Mouse (Mus musculus) c-Kit-positive CD71-positive TER-119-negative erythroid progenitor cells, embryonic 14.5 days (primary cell): ENCODE measurements around the gene Plk5.
A peak's percentile ranks its signal among the peaks of the same experiment; 100 is the strongest.

Experiments used
- DNase-seq: peaks from one replicate; pipeline ENCODE4 v3.0.0-alpha.2; 2013; ENCODE audit warnings: low read depth

Gene Plk5

DNA sequence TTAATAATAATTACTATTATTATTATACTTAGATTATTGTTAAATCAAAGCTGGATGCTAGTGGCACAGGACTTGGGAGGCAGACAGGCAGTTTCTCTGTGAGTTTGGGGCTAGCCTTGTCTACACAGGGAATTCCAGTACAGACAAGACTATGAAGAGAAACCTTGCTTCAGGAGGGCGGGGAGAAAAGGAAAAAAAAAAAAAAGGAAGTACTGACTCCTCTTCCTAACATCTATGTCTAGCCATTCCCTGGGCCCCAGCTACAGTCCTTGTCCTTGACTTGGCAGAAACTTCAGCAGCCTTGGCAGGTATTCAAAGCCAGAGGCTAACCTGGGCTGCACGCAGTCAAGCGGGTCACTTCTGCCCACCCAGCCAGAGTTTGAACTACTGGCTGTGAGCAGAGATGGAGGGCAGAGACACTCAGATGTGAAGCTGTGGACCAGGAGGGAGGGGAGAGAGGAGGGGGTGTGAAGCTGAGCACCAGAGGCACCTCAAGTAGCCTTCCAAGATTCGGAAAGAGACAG, 33.0 kb downstream of the Plk5 start:
- no peak for DNase-seq

DNA sequence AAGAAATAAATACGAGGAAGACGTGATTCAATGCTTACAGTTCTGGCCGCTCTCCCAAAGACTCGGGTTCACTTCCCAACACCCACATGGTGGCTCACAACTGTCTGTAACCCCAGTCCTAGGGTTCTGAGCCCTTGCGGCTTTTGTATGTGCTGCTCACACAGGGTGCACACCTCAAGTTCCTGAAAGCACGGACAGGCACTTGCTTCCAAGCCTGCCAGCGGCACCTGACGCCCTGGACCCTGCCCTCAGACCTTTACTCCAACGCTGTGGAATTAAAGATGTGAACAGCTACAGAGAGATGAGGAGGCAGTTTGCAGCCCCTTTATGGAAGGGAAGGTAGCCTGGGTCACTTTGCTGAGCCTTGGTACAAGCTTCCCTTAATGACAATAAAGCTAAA, 34.4 kb downstream of the Plk5 start:
- no peak for DNase-seq

DNA sequence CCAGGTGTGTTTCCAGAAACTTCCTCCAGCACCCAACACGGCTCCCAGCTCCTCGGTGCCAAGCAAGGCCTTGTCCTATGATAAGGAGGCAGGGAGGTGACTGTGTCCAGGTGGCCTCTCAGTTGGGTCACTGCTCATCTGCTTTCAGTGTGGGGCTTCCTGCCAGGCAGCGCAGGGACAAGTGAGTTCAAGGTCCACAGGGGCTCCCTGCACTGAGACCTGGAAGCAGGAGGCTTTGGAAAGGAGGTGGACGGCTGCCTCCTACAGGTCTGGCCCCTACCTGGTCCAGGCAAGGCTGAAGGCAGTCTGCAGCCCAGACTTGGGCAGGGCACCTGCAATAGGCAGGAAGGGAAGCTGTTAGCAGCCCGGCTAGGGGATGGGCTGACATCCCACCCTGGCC, 36.4 kb downstream of the Plk5 start:
- no peak for DNase-seq

DNA sequence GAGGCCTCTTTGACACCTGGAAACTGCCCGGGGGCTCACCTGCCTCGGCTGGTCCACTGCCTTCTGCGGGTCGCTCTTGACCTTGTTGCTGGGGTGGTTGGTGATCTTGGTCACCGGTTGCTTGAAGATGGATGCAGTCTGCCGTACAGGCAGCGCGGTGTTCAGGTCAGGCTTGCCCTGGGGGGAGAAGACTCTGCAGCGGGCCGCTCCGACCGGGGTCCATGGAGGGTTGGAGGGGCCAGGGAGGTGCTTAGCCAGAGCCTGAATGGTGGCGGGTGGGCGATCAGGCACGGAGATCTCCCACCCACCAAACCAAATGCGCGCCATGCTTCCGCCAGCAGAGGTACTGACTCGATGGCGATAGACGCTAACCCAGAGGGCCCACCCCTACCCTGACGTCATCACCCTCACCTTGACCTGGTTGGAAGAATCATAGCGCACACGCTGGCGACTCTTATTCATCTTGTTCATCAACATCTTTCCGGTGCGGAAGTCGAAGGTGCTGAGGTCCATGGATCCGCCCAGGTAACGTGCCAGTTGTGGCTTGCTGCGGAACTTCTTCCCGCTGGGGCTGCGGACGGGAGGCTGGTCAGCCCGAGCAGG, 38.9 kb downstream of the Plk5 start:
- no peak for DNase-seq

DNA sequence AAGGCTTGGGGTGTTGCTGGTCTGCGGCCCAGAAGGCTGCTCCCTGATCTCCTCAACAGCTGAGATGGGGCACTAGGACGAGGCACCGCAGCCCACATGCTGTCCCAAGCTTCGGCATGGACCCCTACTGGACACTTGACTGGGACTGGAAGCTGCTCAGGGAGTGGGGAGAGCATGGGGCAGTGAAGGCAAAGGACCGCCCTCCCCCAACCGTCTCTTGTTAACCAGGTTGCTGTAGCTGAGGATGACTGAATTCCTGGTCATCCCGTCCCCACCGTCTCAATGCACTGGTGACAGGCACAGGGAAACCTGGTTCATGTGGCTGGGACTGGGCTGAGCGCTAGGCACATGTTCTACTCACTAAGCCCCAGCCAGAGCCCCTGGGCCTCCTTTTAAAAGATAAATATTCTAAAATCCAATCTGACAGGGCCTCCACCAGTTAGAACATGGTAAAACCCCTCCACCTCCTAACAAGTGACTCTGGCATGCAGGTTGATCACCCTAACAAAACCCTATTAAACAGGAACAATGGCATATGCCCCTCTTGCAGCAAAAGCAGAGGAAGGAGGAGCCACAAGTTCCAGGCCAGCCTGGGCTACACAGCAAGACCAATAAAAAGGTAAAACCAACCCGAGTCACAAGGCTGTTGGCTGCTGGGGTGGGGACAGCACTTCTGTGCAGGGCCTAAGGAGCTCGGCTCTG, 40.7 kb downstream of the Plk5 start:
- DNase-seq = no peak

DNA sequence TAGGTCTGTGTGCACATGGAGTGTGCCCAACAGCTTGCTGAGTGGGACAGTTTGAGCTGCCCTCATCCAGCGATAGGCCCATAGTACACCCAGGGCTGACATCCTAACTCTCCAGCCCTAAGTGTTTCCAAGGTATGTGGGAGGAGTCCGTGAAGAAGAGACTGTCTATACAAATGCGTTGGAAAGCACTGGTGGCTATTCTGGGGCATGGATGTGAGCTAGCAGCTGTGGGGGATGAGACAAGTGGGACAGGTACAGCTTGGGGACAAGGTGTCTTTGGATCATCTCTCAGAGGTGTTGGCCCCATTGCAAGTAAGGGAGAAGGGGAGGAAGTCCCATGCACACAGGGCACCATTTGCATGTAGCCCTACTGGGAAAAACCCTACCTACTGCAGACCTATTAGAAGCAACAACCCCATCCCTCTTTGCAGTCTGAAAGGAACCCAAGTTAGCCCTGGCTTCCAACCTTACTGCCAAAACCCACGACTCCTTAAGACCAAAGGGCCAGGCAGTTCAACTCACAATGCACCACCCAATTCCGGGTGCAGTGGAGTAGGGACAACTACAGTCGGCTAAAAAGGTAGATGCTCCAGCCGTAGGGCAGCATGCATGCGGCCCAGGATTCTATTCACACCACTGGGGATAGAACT, 41.4 kb downstream of the Plk5 start:
- no peak for DNase-seq

DNA sequence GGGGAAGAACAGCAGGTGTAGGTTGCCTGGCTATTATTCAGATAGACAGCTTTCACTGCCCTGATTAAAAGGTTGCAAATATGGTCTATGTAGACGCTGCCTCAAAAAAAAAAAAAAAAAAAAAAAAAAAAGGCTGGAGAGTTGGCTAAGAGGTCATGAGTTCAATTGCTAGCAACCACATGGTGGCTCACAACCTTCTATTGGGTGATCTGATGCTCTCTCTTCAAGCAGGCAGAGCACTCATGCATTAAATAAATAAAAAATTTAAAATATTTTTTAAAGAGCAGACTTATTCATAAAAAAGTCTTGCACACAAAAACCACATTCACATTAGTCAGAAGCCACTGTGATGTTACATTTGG, 41.9 kb downstream of the Plk5 start:
- DNase-seq = no peak

DNA sequence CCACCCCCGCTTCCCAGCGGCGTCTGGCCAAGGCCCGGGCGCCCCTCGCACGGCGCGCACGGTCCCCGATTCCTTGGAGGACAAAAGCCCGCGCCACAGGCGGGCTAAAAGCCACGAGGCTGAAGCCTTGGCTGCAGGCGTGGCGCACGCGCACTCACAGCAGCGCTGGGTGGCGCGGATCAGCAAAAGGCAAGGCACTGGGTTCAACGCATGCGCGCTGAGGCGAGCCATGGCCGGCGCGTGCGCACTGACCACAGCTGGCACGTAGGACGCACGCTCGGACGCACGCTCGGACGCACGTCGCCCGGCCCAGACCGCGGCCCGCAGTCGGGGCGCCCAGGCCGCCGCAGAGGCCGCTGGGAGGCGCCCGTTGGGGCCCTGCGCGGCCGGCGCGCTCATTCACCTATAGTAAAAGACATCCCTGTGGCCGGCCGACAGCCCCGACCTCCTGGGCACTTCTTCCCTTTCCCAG, 42.5 kb downstream of the Plk5 start:
- DNase-seq = peak; percentile 93

DNA sequence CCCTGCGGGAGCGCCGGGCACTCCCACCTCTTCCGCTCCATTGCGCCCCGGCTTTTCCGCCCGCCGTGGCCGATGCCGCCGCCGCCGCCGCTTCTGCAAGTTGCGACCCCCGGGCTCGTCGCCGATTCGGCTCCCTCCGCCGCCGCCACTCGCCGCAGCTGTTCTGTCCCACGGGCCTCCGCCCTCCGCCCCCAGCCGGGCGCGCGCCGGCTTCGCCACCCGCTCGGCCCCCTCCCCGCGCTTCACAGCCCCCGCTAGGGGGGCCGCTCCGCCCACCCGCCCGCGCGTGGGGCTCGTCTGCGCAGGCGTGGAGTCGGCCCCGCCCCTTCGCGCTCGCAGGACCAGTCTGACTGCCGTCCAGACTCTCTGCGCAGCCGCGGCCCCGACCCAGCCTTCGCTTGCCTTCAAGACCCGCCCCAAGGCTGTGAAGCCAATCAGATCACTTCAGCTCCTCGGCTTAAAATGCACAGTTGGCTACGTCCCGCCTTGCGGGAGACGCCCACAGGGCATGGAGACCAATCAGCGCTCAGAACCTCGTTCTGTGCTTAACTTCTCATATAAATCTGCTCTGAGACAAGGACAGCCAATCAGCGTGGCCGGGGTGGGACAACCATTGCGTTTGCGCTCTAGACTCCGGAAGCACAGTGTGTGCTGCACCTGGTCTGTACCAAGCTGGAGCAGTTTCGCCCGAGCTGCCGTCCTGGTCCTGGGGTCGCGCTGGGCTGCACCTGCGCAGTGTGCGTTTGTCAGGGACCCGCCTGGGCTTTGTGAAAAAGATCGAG, 43.1 kb downstream of the Plk5 start, which contains the start of gene Mbd3:
TSS of gene Mbd3 (minus strand) at position 360 of the 782 bp plus-strand sequence.
- peak; percentile 99 for DNase-seq

DNA sequence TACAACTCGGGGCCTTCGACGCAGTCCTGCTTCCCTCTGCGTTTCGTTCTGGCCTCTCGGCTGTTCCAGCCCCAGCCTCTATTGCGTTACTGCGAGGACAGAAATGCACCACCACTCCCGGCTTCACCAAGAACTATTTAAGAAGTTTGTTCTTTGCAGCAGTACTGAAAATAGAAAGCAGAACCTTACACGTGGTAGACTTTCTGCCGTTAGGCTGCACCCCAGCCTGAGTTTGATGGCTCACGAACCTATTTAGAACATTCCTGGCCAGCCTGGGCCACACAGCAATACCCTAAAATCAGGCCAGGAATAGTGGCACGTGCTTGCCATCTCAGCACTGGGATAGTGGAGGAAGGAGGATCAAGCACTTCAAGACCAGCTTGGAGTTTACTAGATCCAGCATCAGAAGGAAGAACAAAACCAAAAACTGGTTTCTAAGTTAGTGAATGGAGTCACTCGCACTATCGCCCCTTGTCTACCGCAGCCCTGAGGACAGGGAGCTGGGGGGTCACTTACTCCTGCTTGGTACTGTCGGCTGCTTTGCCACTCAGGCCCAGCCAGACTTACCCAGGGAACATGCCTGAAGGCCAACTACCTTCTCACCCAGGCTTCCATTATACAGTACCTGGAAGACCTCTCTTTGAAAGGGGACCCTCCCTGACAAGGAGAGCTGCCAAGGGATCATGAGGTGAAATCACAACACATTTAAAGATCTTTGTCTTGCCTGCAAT, 43.9 kb downstream of the Plk5 start:
- no peak for DNase-seq

DNA sequence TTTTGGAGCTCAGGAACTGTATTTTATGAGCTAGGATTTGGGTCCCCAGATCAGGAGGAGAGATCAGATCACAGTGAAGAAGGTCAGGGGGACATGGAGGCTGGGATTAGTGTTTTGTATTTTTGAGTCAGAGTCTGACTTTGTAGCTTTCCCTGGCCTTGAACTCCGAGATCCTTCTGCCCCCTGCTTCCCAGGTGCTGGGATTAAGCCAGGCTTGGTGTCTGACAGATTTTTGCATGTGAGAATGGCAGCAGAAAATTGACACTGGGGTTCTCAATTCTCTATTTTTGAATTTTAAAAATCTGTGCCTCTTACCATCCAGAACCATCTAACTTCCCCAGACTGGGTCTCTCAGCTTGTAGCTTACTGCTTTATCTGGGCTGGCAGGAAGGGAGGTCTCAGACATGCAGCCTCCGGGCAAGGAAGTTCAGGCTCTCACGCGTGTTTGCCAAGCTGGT, 44.5 kb downstream of the Plk5 start:
- DNase-seq = no peak

DNA sequence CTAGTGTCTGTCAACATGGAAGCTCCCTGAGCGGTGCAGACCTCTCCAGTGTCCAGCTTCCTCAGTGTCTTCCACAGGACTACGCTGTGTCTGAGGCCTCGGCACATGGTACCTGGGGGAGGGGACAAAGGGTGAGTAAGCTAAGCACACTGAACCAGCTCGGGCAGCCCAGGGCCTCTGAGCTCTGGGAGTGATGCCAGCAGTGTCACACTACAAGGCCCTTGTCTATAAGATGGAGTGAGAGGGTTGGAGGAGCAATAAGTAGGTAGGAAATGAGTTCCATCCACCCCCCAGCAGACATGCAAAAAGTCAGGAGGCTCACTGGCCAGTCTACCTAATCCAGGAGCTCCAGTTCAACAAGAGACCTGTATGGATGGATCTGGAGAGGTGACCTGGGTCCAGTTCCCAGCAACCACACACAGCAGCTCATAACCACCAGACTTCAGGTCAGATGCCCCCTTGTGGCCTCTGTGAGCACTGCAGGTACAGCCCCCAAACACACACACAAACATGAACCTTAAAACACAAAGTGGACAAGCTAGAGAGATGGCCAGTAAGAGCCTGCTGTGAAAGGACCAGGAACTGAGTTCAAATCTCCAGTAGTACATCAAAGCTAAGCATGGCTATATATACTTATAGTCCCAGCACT, 46.9 kb downstream of the Plk5 start:
- no peak for DNase-seq

DNA sequence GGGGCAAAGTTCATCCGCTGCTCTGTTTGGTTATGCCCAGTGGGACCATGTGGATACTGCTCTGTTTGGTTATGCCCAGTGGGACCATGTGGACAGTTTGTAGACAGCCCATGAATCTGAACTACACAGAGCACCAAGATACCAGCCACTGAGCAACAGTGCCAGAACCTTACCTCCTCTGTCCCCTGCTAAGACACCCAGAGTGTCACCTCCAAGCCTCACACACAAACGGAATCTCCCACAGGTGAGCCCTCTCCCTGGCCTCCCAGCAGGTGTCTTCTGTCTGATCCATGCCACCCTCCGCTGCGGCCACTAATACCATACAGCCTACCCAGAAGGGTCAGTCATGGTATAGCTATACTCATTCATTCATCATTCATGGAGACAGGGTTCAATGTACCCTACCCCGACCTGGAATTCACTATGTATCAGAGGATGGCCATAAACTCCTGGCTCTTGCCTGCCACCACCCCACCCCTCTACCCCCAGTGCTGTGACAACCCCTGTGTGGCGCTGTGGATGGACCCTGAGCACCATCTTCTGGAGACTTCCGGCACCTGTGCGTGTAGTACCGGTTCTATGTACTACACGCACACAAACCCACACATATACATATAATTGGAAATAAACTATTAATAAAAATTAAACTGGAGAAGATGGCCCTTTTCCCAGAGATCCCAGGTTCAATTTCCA, 49.4 kb downstream of the Plk5 start:
- DNase-seq = no peak

DNA sequence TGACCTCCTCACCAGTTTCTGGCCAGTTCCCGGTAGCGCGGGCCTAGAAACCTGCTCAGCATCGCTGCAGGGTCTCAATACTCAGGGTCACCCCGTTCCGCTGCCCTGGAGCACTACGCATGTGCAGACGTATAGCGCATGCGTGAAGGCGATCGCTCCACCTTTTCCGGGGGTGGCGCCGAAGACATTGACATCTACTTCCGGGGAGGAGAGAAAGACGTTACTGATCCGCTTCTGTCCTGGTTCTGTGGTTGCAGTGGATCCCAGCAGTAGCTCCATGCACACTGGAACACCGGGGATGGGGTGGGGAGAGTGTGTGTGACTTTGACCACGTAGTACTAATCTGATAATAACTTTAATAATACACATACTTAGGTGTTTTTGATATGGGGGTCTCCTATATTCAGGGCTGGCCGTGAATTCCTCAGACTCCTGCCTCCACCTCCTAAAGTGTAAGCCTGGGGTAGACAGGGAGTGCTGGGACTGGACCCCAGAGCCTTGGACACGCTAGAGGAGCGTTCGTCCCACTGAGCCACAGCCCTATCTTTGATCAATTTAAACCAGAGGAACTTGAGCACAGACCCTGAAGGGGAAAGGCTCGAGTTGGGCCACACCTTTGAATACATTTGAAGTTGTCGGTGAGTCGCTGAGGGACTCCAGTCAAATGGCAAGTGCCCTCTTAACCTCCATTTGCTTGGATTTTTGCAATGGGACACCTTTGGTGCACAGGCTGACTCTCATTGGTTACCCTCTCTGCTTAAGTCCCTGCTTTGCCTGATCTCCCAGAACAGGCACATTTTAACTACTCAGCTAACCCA, 50.6 kb downstream of the Plk5 start, which contains the start of gene Uqcr11:
TSS of gene Uqcr11 (minus strand) at position 147 of the 818 bp plus-strand sequence.
- peak; percentile 90 for DNase-seq

DNA sequence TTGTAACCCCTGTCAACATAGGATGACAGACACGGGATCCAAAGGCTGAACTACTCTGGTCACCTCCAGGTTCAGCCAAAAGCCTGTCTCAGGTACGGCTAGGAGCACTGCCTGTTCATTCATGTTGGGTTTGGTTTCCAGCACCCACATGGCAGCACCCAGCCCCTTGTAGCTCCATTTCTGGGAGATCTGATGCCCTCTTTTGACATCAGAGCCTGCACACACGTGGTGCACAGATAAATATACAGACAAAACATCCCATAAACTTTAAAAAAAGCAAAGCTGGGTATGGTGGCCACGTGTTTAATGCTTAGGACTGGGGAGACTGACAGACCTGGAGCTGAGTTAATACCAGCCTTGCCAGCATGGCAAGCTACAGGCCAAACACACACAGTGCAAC, 51.7 kb downstream of the Plk5 start:
- DNase-seq = no peak

DNA sequence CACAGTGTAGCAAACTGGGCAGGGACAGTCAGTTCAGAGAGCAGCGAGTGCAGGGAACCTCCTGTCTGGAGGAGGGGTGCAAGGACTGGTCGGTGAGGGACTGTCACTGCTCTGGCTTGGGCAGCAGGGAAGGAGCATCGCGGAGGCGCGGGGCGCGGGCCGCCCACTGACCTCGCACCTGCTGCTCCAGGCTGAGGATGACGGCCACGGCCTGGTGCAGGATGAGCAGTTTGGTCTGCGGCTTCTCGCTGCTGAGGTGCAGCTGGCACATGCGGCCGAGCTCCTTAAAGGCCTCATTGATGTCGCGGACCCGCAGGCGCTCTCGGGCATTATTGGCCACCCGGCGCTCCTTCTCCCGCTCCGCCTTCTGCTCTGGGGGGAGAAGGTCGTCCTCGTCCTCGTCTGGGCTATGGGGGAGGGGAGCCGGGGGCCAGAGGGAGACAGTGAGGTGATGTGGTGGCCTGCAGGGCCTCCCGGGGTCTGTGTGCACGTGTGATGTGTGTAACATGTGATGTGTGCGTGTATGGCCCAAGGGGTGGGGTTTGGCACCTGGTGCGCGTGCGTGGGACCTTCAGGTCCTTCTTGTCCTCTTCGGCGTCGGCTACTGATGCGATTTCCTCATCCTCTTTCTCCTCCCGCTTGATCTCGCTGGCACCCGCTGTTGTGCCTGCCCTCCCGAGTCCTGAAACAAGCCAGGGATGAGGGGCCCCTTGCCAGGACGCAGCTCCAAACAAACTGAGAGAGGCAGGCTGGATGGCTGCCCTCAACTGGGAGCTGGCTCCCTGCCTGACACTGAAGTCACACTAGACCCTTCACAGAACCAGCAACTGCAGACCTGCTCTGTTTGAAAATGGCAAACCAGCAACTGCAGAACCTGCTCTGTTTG, 56.6 kb downstream of the Plk5 start:
- no peak for DNase-seq
